Mouse (Mus musculus) intestine, embryonic 14.5 days (tissue): ENCODE results near the gene Sost. TPM values are rescaled to one million over a fixed set of nuclear protein-coding genes. Genes with fewer than 3 reads are reported as not detected.
"Not testable (repeated sequence)": the region's sequence is repeated elsewhere in the genome, so short reads cannot be mapped to it uniquely, and the experiment has no call there.

Source experiments
- ATAC-seq: fragments of 200-750 bp; cut with Nextera tagmentation; replicated peaks from 2 replicates; pipeline ENCODE4 v1.8.0; 2017; ENCODE audit warnings: low read depth, moderate number of reproducible peaks, moderate TSS enrichment, moderate library complexity; ENCODE audit not compliant: low FRiP score, low TSS enrichment
- DNase-seq: peaks from one replicate; pipeline ENCODE4 v3.0.0-alpha.2; 2018; ENCODE audit warnings: low spot score
- H3K27ac ChIP-seq: fragments of 300-500 bp; sonication (generic); 2 replicates; pipeline ENCODE4 v1.5.1; 2014; ENCODE audit warnings: low read depth, mild to moderate bottlenecking, control low read depth
- H3K27me3 ChIP-seq: fragments of 300-500 bp; sonication (generic); replicated peaks from 2 replicates; pipeline ENCODE4 v1.6.1; 2014; ENCODE audit warnings: low read length, control low read depth; ENCODE audit not compliant: control insufficient read depth, insufficient read depth
- H3K36me3 ChIP-seq: fragments of 300-500 bp; sonication (generic); 2 replicates; pipeline ENCODE4 v1.6.1; 2014; ENCODE audit warnings: low read length, control low read depth; ENCODE audit not compliant: control insufficient read depth, insufficient read depth
- H3K4me1 ChIP-seq: fragments of 300-500 bp; sonication (generic); replicated peaks from 2 replicates; pipeline ENCODE4 v1.6.1; 2014; ENCODE audit warnings: low read length, control low read depth, mixed read lengths; ENCODE audit not compliant: control insufficient read depth, insufficient read depth
- H3K4me2 ChIP-seq: fragments of 300-500 bp; sonication (generic); 2 replicates; pipeline ENCODE4 v1.6.1; 2014; ENCODE audit warnings: low read length
- H3K4me3 ChIP-seq: fragments of 300-500 bp; sonication (generic); 2 replicates; pipeline ENCODE4 v1.5.1; 2014; ENCODE audit warnings: low read depth, low read length, control low read depth, mixed read lengths
- H3K9ac ChIP-seq: fragments of 300-500 bp; sonication (generic); 2 replicates; pipeline ENCODE4 v1.6.1; 2014; ENCODE audit warnings: mild to moderate bottlenecking, low read length
- H3K9me3 ChIP-seq: fragments of 300-500 bp; sonication (generic); 2 replicates; pipeline ENCODE4 v1.6.1; 2016; ENCODE audit warnings: low read length, control low read depth; ENCODE audit not compliant: control insufficient read depth
- WGBS: fragments of 180-500 bp; shearing (Covaris S2); extraction: QIAGEN DNeasy Blood & Tissue Kit; methylation state at CpG from one replicate; pipeline ENCODE4 v1.1.7; 2014; 5-methylcytosine and 5-hydroxymethylcytosine counted together
- polyA plus RNA-seq: library from polyadenylated mRNA; unstranded; fragments of >200 nt; fragmentation: Nextera tagmentation; extraction: Ambion mirVana; gene quantifications from 2 replicates; pipeline ENCODE4 v1.2.1, GENCODE M21; 2014

Gene Sost
- polyA plus RNA-seq, 1 experiment from 2014 or later = not detected

- H3K9ac ChIP-seq = no peak overlapping the region
- no peak overlapping the region for H3K27ac ChIP-seq
- peaks cover 6% of the 10 kb centered on the region; the same call in 1 of the 2 replicates for H3K4me1 ChIP-seq
- no peaks in the 10 kb centered on the region for H3K36me3 ChIP-seq
- H3K9me3 ChIP-seq = no peaks in the 10 kb centered on the region
- no peak overlapping the region for H3K4me2 ChIP-seq
- no peak overlapping the region for H3K4me3 ChIP-seq
- 91% methylated on average over 3 of the region's 3 CpGs for WGBS
- DNase-seq (no peak), ATAC-seq (no peak)
- H3K27me3 ChIP-seq = no peaks in the 10 kb centered on the region
Observed at GRCm38 (mm10) chr11:101990244-101990643, 23.4 kb upstream of the Sost start.

DNA sequence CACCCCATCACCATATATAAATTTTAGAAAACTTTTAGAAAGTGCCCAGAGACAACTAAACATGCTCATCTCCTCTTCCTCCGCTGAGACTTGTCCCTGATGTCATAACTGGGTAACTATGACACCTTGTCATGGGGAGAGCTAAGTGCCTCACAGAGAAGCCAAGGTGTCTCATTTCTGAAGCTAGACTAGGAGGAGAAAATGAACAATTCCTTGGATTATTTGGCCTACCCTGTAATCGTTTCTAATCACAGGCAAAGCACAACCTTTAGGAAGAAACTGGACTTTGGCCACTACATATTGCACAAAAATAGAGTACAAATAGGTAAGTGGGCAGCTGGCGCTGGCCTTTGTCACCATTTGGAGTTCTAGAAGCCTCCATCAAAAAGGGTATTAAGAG lies 20.1 kb upstream of the Sost start, which contains the start of gene Dusp3:
Gene Dusp3 (minus strand): TSS at position 101 of the 400 bp plus-strand sequence.
- WGBS = 84% methylated on average over 3 of the region's 3 CpGs
- Histone ChIP-seq H3K4me2 (peak within 1 kb of the TSS; percentile 26), H3K27me3 (no peaks in the 10 kb centered on the region), H3K9me3 (no peaks in the 10 kb centered on the region), H3K9ac (no peak within 1 kb of the TSS), H3K4me1 (peaks cover 15% of the 10 kb centered on the region), H3K36me3 (no peaks in the 10 kb centered on the region), H3K27ac (no peak within 1 kb of the TSS), H3K4me3 (no peak within 1 kb of the TSS)
- DNase-seq (no peak), ATAC-seq (no peak)

DNA sequence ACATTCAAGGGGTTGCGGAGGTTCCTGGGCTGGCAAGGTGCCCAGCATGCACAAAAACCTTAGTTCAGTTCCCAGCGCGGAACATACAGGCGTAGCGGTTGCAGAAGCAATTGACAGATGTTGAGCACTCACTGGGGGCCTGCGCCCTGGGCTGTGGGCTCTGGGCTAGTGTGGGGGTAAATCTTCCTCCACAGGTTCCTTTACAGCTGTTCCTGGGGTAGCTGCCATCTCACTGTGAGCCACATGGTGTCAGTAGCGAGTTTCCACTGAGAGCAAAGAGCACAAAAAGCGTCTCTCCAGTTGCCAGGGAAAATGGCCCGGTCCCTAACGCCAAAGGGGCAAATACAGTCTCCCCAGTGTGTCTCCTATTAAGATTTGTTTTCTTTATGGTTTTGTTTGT lies 19.2 kb upstream of the Sost start:
- Histone ChIP-seq H3K4me2 (peak overlapping the region; percentile 26), H3K9me3 (no peaks in the 10 kb centered on the region), H3K36me3 (0 out of 2 replicates have a peak, but pooled peaks cover 6% of the 10 kb centered on the region), H3K27ac (no peak overlapping the region), H3K4me3 (no peak overlapping the region), H3K4me1 (peaks cover 15% of the 10 kb centered on the region), H3K9ac (no peak overlapping the region), H3K27me3 (no peaks in the 10 kb centered on the region)
- ATAC-seq (peak; percentile 8; the same call in 1 of the 2 replicates), DNase-seq (peak; percentile 95)
- 4% methylated on average over 10 of the region's 10 CpGs for WGBS

DNA sequence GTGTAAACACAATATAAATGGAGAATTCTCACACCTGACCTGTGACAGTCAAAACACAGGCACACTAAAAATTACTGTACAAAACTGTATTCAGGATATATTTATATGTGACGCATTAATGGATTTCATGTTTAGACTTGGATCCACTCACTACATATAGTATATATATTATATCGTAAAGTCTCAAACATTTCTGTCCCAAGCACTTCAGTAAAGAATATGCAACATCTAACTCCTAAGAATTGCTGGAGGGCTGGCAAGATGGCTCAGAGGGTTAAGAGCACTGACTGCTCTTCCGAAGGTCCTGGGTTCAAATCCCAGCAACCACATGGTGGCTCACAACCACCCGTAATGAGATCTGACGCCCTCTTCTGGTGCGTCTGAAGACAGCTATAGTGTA lies 18.6 kb upstream of the Sost start:
- not testable (repeated sequence) for DNase-seq, H3K27ac ChIP-seq, H3K27me3 ChIP-seq, H3K36me3 ChIP-seq, H3K9ac ChIP-seq, ATAC-seq, H3K9me3 ChIP-seq, H3K4me2 ChIP-seq, H3K4me3 ChIP-seq
- H3K4me1 ChIP-seq = peaks cover 15% of the 10 kb centered on the region
- 45% methylated on average over 6 of the region's 6 CpGs for WGBS

DNA sequence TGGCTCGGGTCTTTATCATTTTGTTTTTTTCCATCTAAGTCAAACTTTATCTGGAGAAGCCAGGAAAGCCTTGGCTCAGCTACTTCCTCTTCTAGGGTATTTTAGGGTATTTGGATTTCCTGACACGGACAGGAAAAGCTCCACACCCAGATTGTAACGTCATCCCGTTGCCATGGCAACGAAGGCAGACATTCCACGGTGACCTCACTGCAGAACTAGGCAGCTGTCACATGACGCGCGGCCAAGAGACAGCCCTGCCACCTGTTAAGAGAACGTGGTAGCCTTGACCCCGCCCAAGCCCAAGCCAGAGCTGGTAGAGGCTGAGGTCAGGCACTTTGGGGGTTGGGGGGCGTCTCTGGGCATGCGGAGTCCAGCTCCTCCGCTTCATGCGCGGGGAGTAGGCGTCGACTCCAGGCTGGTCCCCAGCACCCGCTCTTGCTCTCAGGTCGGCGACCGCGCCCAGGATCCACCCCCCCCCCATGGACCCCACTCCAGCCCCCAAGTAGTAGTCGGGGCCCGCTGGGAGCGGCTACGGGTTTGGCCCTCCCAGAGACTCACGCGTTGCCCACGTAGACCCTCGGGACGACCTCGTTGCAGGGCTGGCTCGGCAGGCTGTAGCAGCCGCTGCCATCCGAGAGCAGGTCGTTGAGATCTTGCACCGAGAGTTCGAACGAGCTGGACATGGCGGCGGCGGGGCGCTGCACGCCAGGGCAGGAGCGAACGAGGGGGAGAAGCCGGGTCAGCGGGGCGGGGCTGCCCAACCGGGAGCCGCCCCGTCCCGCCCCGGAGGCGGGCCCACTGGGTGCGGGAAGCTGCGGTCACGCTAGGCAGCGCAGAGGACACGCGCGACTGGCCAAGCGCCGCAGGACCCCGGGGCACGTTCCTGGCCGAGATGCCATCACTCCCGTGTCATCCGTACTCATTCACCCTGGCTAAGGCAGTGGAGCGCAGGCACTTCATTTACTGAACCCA lies 17.5 kb upstream of the Sost start, which contains the start of gene Cfap97d1:
Gene Cfap97d1 (plus strand): TSS at position 226 of the 972 bp plus-strand sequence.
- Histone ChIP-seq H3K4me3 (peak within 1 kb of the TSS; percentile 76), H3K9ac (peak within 1 kb of the TSS; percentile 62), H3K27me3 (no peaks in the 10 kb centered on the region), H3K27ac (peak within 1 kb of the TSS; percentile 79), H3K36me3 (0 out of 2 replicates have a peak, but pooled peaks cover 9% of the 10 kb centered on the region), H3K4me1 (peaks cover 15% of the 10 kb centered on the region), H3K4me2 (peak within 1 kb of the TSS; percentile 100), H3K9me3 (no peaks in the 10 kb centered on the region)
- 1% methylated on average over 64 of the region's 71 CpGs for WGBS
- DNase-seq = peak; percentile 96
- peak; percentile 80 for ATAC-seq

GRCm38 (mm10) chr11:101983431-101983921 lies 16.7 kb upstream of the Sost start:
- H3K4me2 ChIP-seq = peak overlapping the region; percentile 100
- 70% methylated on average over 10 of the region's 10 CpGs for WGBS
- no peak for DNase-seq

GRCm38 (mm10) chr11:101982981-101983411 lies 16.2 kb upstream of the Sost start:
- no peak overlapping the region for H3K4me3 ChIP-seq
- H3K9ac ChIP-seq = no peak overlapping the region
- ATAC-seq (no peak), DNase-seq (no peak)
- H3K27me3 ChIP-seq = no peaks in the 10 kb centered on the region
- H3K4me1 ChIP-seq = peaks cover 15% of the 10 kb centered on the region
- H3K27ac ChIP-seq = no peak overlapping the region
- H3K36me3 ChIP-seq = 0 out of 2 replicates have a peak, but pooled peaks cover 9% of the 10 kb centered on the region
- H3K4me2 ChIP-seq = peak overlapping the region; percentile 22
- H3K9me3 ChIP-seq = no peaks in the 10 kb centered on the region
- 63% methylated on average over 6 of the region's 6 CpGs for WGBS

More at GRCm38 (mm10) chr11:101983431-101983921, 16.7 kb upstream of the Sost start:
- ATAC-seq = no peak
- Histone ChIP-seq H3K27me3 (no peaks in the 10 kb centered on the region), H3K27ac (0 out of 2 replicates have a peak overlapping the region, but pooled peaks have one; percentile 2), H3K36me3 (0 out of 2 replicates have a peak, but pooled peaks cover 9% of the 10 kb centered on the region), H3K4me1 (peaks cover 15% of the 10 kb centered on the region), H3K4me3 (peak overlapping the region; percentile 76), H3K9ac (no peak overlapping the region), H3K9me3 (no peaks in the 10 kb centered on the region)

DNA sequence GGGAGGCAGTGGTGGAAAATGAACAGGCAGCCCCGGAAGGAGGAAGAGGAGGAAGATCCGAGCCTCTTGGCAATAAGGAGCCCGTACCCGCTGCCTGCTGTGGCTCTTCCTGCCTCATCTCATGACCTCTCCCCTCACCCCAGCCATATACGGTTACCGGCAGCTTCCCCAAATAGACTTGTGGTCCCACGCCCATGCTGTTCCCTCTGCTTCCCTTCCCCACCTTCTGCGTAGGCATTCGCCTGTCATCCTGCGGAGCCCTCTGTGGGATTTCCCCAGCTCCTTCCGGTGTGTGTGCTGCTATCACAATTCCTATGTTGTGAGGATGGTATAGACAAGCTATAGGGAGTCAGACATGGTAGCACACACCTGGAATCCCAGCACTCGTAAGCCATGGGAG lies 15.0 kb upstream of the Sost start:
- ATAC-seq = no peak
- no peaks in the 10 kb centered on the region for H3K27me3 ChIP-seq
- no peak overlapping the region for H3K4me3 ChIP-seq
- H3K4me1 ChIP-seq = peaks cover 15% of the 10 kb centered on the region
- no peak for DNase-seq
- H3K9me3 ChIP-seq = no peaks in the 10 kb centered on the region
- peaks cover 9% of the 10 kb centered on the region; the same call in 1 of the 2 replicates for H3K36me3 ChIP-seq
- WGBS = 72% methylated on average over 12 of the region's 12 CpGs
- no peak overlapping the region for H3K9ac ChIP-seq
- H3K27ac ChIP-seq = no peak overlapping the region
- no peak overlapping the region for H3K4me2 ChIP-seq
